Mouse (Mus musculus) cerebellum, adult 11 months (tissue): ENCODE measurements around the gene Coq8a.

Source experiments
- DNase-seq: peaks from one replicate; pipeline ENCODE4 v3.0.0; 2022

The Coq8a gene

DNA sequence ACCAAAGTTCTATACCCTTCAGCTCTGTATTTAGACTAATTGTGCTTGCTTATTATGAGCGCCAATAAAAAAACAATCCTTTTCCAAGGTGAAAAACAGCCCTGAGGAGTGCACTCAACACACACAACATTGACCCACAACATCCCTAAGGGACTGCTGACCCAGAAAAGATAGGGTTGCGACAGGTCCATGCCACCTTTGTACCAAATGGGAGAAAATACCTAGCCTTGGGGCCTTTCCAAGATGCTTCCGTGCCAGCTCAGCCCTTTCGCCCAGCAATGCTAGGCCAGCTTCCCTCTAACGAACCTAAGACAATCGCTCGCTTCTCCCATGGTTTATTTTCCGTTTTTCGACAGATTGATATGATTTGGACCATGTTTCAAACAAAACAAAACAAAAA, 2.9 kb downstream of the Coq8a start:
- DNase-seq, result no peak

DNA sequence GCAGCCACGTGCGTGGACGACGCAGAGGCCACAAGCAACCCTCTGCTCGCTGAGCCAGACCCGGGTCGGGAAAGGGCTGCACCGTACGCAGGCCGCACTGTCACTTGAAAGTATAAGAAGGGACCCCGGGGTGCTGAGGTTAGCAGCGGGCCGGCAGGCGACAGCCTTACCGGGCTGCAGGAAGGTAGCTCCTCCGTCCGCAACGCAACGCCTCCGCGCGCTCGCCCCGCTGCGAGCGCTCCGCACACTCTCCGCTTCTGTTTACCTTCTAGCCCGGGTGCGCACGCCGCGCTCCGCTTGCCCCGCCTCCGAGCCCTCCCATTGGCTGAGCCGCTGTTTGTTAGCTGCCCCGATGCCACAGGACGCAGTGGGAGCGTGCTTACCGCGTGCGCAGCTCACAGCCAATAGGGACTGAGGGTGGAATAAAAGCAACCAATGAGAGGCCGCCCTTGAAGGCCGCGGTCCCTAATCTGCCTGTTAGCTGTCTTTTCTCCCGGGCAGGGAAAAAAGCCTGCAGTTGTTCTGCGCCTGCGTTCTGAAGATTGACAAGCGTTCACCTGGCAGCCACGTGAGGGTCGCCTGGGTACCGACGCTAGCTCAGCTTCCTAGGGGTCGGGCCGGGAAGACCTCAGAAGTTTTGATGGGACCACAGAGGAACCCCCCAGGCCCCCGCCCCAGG, 3.6 kb downstream of the Coq8a start:
- DNase-seq, result peak; percentile 97

DNA sequence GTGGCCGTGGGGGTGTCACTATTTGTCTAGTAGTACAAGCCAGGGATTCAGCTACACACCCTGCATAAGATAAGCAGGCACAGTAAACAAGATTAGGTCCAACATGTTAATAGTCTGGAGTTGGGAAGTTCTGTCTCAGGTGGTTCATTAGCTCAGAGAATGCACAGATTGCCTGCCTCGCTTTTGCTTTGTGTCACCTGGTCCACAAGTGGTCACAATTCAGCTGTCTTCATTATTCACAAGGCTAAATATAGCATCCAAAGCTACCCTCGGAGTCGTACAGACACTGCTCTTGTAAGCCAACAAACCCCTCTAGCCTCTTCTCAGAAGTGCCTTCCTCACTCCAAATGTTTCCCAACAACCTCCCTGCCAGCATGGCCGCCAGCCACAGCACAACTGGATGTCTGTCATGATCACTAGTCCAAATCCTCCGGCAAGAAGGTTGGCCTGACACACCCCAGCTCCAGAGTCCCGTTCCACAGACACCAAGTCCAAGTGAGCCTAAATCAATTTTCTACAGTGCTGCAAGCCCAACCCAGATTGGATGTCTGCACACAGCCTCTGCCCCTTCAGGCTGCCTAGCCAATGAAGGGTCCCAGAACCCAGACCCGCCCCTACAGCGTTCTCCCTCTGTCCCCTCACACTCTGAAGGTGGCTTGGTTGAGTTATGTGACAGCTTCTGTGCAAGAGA, 4.5 kb downstream of the Coq8a start:
- DNase-seq, result no peak

DNA sequence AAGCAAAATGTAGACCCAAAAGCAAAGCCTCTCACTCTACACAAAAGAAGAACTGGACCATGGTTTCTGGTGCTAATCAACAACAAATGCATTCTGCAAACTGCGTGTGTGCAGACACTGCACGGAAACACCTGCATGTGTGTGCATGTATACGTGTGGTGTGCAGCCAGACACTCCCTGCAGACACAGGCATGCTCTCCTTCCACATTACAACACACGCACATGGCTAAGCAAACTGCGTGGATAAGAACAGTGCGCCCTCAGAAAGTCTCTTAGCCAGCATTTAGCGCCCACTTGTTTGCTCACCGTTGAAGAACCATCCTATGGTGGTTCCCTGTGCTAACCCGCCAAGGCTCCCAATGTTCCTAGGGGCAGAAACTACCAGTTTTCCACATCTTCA, 5.4 kb downstream of the Coq8a start:
- DNase-seq, result no peak

DNA sequence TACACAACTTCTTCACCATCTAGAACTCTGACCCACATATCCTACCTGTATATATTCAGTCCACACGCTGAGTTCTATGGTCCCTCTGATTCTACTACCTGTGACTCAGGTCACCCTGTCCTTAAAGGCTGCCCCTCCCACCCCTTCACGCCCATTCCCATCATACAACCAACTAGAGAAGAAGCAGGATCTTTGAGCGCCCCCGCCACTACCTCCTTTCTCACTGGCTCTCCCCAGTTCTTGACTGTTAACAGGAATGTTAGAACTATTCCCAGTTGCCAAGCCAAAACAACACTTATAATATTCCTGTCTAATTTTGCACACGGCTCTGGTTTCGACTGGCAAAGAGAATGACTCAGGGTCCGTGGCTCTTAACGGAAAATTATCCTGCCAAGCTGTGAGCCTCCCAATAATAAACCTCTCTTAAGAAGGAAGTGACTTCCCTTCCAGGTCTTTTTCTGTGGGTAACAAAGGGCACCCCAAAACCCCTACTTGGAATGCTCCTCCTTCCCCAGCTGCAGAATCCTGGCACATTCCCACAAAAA, 5.9 kb downstream of the Coq8a start:
- DNase-seq, result no peak

DNA sequence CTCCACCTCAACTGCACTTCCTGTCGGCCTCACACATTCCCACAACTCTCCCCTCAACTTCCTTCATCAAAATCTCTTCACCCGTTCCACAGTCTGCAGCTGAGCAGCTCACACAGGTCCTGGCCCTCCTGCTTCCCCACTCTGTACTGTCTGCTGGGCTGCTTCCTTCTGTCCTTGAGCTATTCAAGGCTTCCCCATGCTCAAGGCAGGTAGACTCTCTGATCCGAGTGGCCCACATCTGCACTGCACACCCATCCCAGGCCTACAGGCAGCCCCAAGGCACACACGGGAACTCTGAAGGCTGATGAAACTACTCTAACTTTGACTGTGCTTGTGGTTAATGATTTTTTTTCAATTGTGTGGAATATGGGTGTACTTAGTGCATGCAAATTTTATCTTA, 6.5 kb downstream of the Coq8a start:
- DNase-seq, result no peak

DNA sequence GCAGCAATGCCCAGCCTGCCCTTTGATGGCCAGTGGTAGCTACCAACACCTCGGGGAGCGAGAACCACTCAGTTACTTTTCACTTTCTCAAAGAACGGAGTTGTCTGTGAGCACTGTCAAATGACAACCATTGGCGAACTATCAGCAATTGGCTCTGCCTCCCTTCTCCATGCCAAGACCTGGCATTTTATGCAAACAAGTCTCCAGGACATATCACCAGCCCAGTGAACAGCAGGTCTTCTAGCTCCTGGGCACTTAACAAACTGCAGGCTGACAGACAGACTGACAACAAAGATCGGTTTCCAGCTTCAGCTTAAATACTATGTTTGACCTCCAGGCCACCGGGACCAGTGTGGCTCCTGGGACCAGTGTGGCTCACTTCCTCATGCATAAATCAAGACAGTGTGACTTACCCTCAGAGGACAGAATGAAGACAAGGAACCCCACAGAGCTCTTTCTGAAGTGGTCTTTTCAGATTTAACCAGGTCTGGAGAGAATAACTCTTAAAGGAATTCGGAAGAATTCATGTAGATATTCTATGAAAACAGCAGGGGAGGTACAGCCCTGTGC, 7.7 kb downstream of the Coq8a start:
- no peak for DNase-seq

DNA sequence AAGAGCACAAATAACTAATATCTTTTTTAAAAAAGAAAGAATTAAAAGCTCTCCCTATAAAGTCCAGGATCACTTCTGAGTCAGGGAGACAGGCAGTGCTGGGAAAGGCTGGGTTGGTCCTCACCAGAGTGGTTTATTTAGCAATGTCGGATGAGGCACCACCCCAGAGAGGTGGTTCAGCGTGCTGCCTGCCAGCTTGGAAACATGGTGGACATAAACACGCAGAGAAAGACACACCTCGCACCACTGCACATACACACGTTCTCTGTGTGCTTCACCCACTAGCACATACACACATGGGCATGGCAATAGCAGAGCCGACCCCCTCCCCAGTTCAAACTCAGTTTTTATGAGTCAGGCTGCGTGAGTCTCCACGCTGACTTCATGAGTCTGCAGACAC, 8.3 kb downstream of the Coq8a start:
- no peak for DNase-seq

DNA sequence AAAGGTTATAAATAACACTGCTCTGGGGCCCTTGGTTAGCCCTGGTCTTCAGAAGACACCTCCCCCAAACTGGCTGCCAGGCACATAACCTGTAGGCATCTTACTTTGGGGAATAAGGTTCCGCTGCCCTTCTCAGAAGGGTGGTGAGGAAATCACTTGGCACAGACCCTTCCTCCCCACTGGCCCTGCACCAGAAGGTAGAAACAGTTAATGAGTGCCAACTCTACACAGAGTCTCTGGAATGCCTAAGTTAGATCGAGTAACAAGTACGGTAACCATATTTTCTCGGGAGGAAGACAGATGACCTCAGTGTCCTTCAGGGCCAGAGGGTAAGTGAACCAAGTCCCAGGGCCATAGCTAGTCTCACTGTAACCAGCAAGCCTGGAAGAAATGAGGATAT, 10.5 kb downstream of the Coq8a start:
- no peak for DNase-seq

DNA sequence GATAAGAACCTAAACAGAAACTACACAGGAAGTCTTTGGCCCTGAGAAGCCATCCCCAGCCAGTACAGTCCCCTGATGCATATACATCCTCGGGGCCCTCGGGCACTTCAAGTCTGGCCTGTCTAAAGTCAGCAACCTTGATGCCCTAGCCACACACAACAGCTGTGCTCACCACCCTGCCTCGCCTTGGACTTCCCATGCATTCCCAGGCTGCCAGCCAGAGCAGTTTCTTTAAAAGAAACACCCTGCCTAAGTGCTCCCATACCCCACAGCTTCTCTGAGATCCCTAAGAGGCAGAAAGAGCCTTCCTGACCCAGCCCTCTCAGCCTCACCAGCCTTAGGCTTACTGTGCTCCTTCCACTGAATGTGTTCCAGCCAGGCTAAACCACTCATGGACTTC, 13.0 kb downstream of the Coq8a start:
- DNase-seq, result no peak

DNA sequence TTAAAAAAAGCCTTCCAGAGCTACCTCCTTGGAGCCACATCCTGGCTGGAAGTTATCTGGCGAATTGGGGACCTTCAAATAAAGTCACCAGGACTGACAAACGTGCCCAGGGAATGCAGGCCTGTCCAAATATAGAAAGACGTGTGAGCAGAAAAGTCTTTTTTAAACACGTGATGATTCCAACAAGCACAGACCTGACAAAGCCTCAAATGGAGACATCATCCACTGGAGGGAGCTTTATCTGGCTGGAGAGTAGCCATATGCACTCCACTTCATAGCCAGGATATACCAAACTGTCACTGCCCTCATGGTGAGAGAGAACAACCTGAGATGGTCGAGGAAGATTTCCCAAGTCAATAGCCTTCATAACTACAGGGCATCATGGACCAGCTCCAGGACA, 13.5 kb downstream of the Coq8a start:
- no peak for DNase-seq

DNA sequence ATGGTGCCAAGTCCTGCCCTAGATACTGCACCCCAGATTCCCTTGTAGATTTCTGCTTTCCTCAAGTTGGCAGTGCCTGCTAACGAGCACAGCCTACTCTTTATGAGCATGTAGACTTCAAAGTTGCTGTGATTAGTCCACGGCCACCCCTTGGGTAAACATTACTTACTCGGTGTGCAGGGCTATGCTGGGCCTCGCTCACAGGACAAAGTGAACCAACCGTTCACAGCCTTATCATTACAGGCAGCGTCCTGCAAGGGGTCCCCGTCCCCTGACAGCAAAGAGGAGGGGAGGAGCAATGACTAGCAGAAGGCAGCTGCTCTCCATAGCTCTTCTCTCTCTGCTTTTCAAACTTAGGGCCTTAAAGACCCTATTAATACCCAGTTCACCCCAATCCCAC, 14.6 kb downstream of the Coq8a start:
- DNase-seq, result no peak

DNA sequence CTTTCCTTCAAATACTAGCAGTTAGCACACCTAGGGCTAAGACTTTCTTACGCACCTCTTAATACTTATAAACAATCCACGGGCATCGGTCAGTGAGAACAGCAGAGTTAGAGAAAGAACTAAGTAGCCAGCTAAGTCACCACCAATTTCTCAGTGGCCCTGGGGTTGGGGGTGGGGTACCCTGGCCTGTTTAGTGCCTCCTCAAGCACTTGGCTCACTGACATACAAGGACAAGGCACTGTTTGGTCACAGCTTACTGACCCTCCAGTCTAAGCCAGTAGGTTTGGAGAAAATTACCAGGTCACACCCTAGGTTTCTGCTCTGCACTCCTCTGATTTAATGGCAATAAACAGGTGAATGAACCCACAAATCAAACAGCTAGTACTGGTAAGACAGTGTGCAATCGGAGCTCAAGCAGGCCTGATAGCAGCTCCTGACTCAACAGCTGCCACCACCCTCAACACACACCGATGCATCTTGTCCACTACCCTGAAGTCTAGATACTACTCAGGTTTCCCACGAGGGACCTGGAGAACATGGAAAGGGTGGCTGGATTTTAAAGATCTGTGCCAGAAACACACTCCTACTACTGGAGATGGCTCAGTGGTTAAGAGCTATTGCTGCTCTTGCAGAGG, 15.8 kb downstream of the Coq8a start:
- DNase-seq, result no peak

DNA sequence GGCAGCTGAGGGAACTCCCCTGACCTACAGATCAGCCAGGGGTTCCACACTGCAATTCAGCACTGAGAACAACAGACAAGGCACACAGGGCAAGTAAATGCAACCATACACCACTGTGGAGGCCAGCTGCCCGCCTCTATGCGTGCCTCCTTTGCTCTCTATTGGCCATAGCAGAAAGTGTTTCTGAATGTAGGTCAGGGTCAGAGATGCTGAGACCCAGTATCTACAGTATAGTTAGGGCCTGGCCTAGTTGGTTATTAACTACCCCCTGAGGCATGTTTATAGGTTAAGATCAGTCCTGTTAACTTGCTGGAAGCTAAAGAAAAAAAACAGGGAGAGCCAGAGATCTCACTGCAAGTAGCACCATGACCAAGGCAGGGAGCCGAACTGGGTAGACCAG, 16.7 kb downstream of the Coq8a start:
- DNase-seq, result no peak

DNA sequence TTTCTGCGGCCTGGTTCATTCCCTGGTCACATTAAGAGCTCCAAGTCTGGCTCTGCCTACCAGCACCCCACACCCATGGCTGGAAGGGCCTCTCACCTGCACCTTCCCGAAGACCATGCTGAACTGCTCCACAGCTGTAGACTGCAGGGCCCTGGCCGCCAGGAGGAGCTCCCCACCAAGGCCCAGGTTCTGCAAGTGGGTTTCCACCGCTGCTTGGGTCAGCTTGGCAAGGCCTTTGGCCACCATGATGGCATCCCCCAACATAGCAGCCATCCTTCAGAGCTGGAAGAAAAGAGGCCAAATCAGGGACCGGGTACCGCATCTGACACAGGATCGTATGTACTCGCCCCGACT, 17.5 kb downstream of the Coq8a start:
- DNase-seq, result no peak

DNA sequence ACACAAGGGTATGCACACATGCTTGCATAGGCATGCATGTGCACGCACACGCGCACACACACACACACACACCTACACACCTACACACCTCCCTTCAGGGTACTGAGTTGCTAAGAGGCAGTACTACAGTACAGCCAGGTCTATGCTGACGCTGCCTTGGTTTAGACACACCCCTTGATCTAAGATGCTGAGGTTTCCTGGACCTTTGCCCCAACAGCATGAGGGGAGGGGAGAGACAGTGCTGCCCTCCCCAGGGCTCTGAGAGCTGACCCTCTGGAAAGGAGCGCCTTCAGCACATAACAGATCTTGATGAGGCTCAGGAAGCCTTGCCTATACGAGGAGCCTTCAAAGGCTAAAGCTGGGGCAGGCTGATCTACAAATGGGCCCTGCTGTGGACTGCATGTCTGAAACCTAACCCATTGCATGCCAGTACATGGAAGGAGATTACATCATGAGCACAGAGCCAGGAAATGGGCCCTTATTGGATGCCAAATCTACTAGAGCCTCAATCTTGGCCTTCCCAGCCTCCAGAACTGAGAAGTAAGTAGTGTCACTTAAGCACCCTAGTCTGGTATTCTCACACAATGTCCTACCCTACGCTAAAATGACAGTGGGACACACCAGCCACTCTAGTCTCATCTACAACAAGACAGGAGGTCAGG, 18.0 kb downstream of the Coq8a start:
- no peak for DNase-seq

DNA sequence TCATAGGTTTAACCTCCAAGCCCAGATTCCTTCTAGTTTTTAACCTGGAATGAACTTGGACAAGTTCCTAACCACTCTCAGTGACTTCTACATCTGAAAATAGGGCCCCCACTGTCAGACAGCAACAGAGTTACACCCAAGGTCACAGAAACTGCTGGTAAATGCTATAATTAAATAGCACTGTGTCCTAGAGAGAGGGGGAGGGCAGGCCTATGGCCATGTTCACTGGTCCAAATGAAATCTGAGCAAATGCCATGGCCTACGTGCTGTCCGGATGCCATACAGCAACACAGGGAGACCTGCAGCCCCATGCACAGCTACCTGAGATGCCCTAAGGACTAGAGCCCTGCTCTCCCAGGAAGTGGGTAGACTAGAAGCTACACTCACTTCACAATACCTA, 19.6 kb downstream of the Coq8a start:
- DNase-seq, result no peak

DNA sequence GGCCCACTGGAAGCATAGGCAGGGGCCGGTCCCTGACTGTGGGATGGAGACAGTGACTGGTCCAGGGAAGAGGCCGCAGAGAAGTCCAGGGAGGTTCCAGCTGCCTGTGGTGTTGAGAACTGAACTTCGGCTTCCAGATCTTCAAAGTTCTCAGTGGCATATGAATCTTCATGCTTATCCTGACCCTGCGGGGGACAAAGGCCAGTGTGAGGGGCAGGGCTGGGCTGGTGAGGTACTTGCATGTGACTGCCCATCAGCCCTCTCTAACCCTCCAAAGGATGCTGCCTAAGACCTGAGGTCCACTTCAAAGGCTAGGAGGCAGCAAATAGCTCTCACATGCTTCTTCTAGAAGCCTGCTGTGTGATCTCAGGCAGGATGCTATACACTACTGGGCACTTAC, 20.3 kb downstream of the Coq8a start:
- DNase-seq, result no peak

DNA sequence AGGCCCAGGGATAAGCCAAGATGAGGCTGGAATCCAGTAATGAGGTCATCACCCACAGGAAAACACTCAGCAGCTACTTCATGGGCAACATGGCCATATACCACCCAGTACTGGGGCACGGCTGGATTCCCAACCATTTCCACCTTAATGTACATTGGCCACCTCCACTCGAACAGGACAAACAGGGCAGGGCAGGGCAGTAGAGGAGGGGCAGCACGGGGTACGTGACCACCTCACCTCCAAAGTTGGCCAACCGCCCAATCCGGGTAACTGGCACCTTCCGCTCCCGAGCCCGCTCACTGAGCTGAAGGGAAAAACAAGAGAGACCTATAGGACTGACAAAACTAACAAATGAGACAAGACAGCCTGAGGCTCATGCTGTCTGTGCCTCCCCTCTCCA, 21.1 kb downstream of the Coq8a start:
- no peak for DNase-seq

DNA sequence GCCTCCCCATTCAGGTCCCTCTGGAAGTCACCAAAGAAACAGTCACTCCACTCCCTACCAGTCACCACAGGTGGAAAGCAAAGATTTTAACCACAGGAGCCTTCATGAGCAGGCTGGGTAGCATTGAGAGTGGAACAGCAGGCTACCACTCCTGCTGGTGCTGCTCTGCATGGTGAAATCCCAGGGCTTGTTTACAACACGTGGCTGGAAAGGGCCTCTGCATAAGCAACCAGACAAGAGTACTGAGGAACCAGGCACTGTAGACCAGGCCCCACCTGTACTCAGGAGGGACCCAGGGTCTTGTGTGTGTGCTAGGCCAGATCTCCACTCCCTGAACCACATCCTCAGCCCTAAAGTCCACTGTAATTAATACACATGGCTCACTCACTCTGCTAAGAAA, 22.6 kb downstream of the Coq8a start:
- DNase-seq, result no peak

DNA sequence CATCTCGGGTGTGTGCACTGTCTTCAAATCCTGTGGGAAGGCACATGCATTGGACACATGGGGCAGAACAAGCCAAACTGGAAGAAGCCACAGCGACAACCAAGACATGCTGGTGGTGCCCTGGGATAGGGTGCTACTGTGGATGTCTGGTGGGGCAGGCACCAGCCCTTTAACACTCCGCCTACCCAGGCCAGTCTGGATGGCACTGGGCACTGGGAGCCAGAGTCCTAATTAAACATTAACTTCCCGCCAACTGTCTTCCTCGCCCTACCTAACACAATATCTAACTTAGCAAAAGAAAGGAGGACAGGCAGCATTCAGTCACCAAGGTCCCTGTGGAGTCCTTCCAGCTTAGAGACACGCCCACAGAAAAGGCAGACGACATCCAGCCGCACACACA, 23.8 kb downstream of the Coq8a start:
- DNase-seq, result no peak

DNA sequence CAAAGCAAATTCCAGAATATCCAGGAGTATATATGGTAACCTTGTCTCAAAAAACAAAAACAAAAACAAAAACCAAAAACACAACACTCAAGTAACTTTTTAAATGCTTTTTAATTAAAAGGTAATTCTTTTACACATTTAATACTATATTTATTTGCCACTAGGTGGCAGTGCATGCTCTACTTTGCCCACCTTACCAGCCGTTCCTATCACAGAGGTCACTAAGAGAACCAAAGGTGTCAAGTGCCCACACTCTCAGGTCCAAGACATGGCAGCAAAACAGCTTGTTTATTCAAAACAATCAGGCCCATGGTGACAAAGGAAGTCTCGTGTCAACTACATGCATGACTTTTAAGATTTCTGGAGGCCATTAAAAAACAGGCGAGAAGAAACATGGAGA, 24.2 kb downstream of the Coq8a start:
- DNase-seq, result no peak

DNA sequence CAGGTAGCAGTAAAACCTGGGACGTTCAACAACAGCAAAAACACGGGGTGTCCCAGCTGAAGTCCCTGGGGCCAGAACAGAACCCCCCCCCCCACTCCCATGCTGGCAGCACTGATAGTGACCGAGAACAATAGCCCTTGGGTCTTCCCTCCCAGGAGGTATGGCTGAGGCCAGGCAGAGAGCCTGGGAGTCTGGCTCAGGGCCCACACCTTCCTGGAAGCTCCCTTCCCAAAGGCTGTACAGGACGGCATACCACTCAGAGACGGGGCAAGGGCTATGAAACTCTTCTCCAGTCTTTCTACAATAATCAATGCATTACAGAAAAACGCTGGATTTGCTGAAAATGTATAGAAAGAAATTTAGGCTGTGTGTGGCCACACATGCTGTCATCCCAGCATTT, 24.7 kb downstream of the Coq8a start:
- DNase-seq, result no peak

DNA sequence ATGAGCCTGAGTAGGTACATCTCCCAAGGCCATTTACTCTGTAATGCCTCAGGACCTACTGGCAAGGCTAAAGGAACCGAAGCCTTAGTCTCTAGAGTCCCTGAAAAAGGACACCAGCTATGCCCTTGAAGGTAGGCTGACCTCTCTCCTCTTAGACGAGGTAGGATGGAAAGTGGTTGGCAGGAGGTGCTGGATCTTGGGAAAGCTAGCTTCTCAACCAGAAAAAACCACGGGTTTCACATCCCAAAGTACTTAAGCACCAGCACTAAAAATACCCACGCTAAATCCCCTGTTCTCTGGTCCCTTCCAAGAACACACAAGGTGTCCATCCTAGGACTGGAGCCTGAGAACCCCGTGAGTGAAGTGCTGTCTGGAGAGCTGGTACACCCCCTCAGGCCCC, 26.4 kb downstream of the Coq8a start:
- no peak for DNase-seq
